Mouse (Mus musculus): Measurements from ENCODE around the gene Gpr1. TPM values are rescaled to one million over a fixed set of nuclear protein-coding genes. Genes with fewer than 3 reads are reported as not detected.

Gpr1 gene
- not detected in 2 replicates for polyA plus RNA-seq (2014; fragmentation: Nextera tagmentation; extraction: Ambion mirVana)

- Histone ChIP-seq H3K27me3 (ENCODE audit: control insufficient read depth, insufficient read depth, low read length) (no peaks in the 10 kb centered on the region), H3K9ac (ENCODE audit: low read depth, low read length) (peak within 1 kb of the TSS; percentile 34; the same call in 1 of the 2 replicates), H3K4me2 (peak within 1 kb of the TSS; percentile 52), H3K27ac (ENCODE audit: low read depth, low read length) (no peak within 1 kb of the TSS), H3K4me1 (ENCODE audit: control insufficient read depth, insufficient read depth, low read length) (peaks cover 6% of the 10 kb centered on the region; the same call in 1 of the 2 replicates), H3K9me3 (replicated peaks; ENCODE audit: control insufficient read depth, low read length) (no peaks in the 10 kb centered on the region), H3K36me3 (ENCODE audit: control insufficient read depth, insufficient read depth, low read length) (no peaks in the 10 kb centered on the region), H3K4me3 (ENCODE audit: low read depth, low read length) (peak within 1 kb of the TSS; percentile 16; the same call in 1 of the 2 replicates)
- WGBS (ENCODE audit: insufficient replicate concordance), result 32% methylated on average over 3 of the region's 3 CpGs
- no peak for ATAC-seq (replicated peaks; ENCODE audit: insufficient number of reproducible peaks, low FRiP score, low TSS enrichment)
Observed at GRCm38 (mm10) chr1:63214271-63214558, at the start of gene Gpr1. Gpr1 (minus strand) TSS chr1:63214543.

GRCm38 (mm10) chr1:63263671-63264070, 49.3 kb upstream of the Gpr1 start:
- no peak overlapping the region for H3K4me3 ChIP-seq (ENCODE audit: low read depth, low read length)
- no peak overlapping the region for H3K9ac ChIP-seq (ENCODE audit: low read depth, low read length)
- H3K4me2 ChIP-seq, result no peak overlapping the region
- no peaks in the 10 kb centered on the region for H3K36me3 ChIP-seq (ENCODE audit: control insufficient read depth, insufficient read depth, low read length)
- 35% methylated on average over 11 of the region's 11 CpGs for WGBS (ENCODE audit: insufficient replicate concordance)
- ATAC-seq (replicated peaks; ENCODE audit: insufficient number of reproducible peaks, low FRiP score, low TSS enrichment), result no peak
- H3K4me1 ChIP-seq (ENCODE audit: control insufficient read depth, insufficient read depth, low read length), result no peaks in the 10 kb centered on the region
- H3K27me3 ChIP-seq (ENCODE audit: control insufficient read depth, insufficient read depth, low read length), result peaks cover 63% of the 10 kb centered on the region
- no peak overlapping the region for H3K27ac ChIP-seq (ENCODE audit: low read depth, low read length)
- no peaks in the 10 kb centered on the region for H3K9me3 ChIP-seq (replicated peaks; ENCODE audit: control insufficient read depth, low read length)

GRCm38 (mm10) chr1:63261041-63261590, 46.8 kb upstream of the Gpr1 start:
- Histone ChIP-seq H3K36me3 (ENCODE audit: control insufficient read depth, insufficient read depth, low read length) (no peaks in the 10 kb centered on the region), H3K27me3 (ENCODE audit: control insufficient read depth, insufficient read depth, low read length) (peaks cover 74% of the 10 kb centered on the region), H3K4me2 (no peak overlapping the region), H3K9ac (ENCODE audit: low read depth, low read length) (no peak overlapping the region), H3K9me3 (replicated peaks; ENCODE audit: control insufficient read depth, low read length) (no peaks in the 10 kb centered on the region), H3K4me1 (ENCODE audit: control insufficient read depth, insufficient read depth, low read length) (no peaks in the 10 kb centered on the region), H3K27ac (ENCODE audit: low read depth, low read length) (no peak overlapping the region), H3K4me3 (ENCODE audit: low read depth, low read length) (no peak overlapping the region)
- 45% methylated on average over 17 of the region's 17 CpGs for WGBS (ENCODE audit: insufficient replicate concordance)
- no peak for ATAC-seq (replicated peaks; ENCODE audit: insufficient number of reproducible peaks, low FRiP score, low TSS enrichment)

- Histone ChIP-seq H3K4me2 (no peak overlapping the region), H3K27ac (ENCODE audit: low read depth, low read length) (no peak overlapping the region), H3K36me3 (ENCODE audit: control insufficient read depth, insufficient read depth, low read length) (no peaks in the 10 kb centered on the region), H3K4me3 (ENCODE audit: low read depth, low read length) (no peak overlapping the region), H3K9ac (ENCODE audit: low read depth, low read length) (no peak overlapping the region), H3K27me3 (ENCODE audit: control insufficient read depth, insufficient read depth, low read length) (peaks cover 75% of the 10 kb centered on the region), H3K9me3 (replicated peaks; ENCODE audit: control insufficient read depth, low read length) (no peaks in the 10 kb centered on the region), H3K4me1 (ENCODE audit: control insufficient read depth, insufficient read depth, low read length) (no peaks in the 10 kb centered on the region)
- no peak for ATAC-seq (replicated peaks; ENCODE audit: insufficient number of reproducible peaks, low FRiP score, low TSS enrichment)
- 42% methylated on average over 5 of the region's 5 CpGs for WGBS (ENCODE audit: insufficient replicate concordance)
Observed at GRCm38 (mm10) chr1:63260742-63261033, 46.3 kb upstream of the Gpr1 start.

GRCm38 (mm10) chr1:63259916-63260741, 45.8 kb upstream of the Gpr1 start:
- 37% methylated on average over 17 of the region's 17 CpGs for WGBS (ENCODE audit: insufficient replicate concordance)
- Histone ChIP-seq H3K9ac (ENCODE audit: low read depth, low read length) (no peak overlapping the region), H3K27me3 (ENCODE audit: control insufficient read depth, insufficient read depth, low read length) (peaks cover 75% of the 10 kb centered on the region)

GRCm38 (mm10) chr1:63259271-63259830, 45.0 kb upstream of the Gpr1 start:
- Histone ChIP-seq H3K4me1 (ENCODE audit: control insufficient read depth, insufficient read depth, low read length) (no peaks in the 10 kb centered on the region), H3K27ac (ENCODE audit: low read depth, low read length) (no peak overlapping the region), H3K36me3 (ENCODE audit: control insufficient read depth, insufficient read depth, low read length) (no peaks in the 10 kb centered on the region), H3K9ac (ENCODE audit: low read depth, low read length) (no peak overlapping the region), H3K27me3 (ENCODE audit: control insufficient read depth, insufficient read depth, low read length) (peaks cover 70% of the 10 kb centered on the region), H3K9me3 (replicated peaks; ENCODE audit: control insufficient read depth, low read length) (no peaks in the 10 kb centered on the region), H3K4me3 (ENCODE audit: low read depth, low read length) (no peak overlapping the region), H3K4me2 (no peak overlapping the region)
- WGBS (ENCODE audit: insufficient replicate concordance), result 42% methylated on average over 11 of the region's 11 CpGs
- ATAC-seq (replicated peaks; ENCODE audit: insufficient number of reproducible peaks, low FRiP score, low TSS enrichment), result no peak

More at GRCm38 (mm10) chr1:63259916-63260741, 45.8 kb upstream of the Gpr1 start:
- Histone ChIP-seq H3K4me1 (ENCODE audit: control insufficient read depth, insufficient read depth, low read length) (no peaks in the 10 kb centered on the region), H3K36me3 (ENCODE audit: control insufficient read depth, insufficient read depth, low read length) (no peaks in the 10 kb centered on the region), H3K9me3 (replicated peaks; ENCODE audit: control insufficient read depth, low read length) (no peaks in the 10 kb centered on the region), H3K4me3 (ENCODE audit: low read depth, low read length) (no peak overlapping the region), H3K4me2 (no peak overlapping the region), H3K27ac (ENCODE audit: low read depth, low read length) (no peak overlapping the region)
- ATAC-seq (replicated peaks; ENCODE audit: insufficient number of reproducible peaks, low FRiP score, low TSS enrichment), result no peak

- H3K27me3 ChIP-seq (ENCODE audit: control insufficient read depth, insufficient read depth, low read length), result peaks cover 67% of the 10 kb centered on the region
- no peak overlapping the region for H3K9ac ChIP-seq (ENCODE audit: low read depth, low read length)
- H3K4me2 ChIP-seq, result no peak overlapping the region
- no peak for ATAC-seq (replicated peaks; ENCODE audit: insufficient number of reproducible peaks, low FRiP score, low TSS enrichment)
- WGBS (ENCODE audit: insufficient replicate concordance), result 24% methylated on average over 2 of the region's 2 CpGs
- no peak overlapping the region for H3K4me3 ChIP-seq (ENCODE audit: low read depth, low read length)
- no peaks in the 10 kb centered on the region for H3K9me3 ChIP-seq (replicated peaks; ENCODE audit: control insufficient read depth, low read length)
- H3K27ac ChIP-seq (ENCODE audit: low read depth, low read length), result no peak overlapping the region
- no peaks in the 10 kb centered on the region for H3K36me3 ChIP-seq (ENCODE audit: control insufficient read depth, insufficient read depth, low read length)
- no peaks in the 10 kb centered on the region for H3K4me1 ChIP-seq (ENCODE audit: control insufficient read depth, insufficient read depth, low read length)
Observed at GRCm38 (mm10) chr1:63258501-63258900, 44.2 kb upstream of the Gpr1 start.

GRCm38 (mm10) chr1:63256083-63256482, 41.7 kb upstream of the Gpr1 start:
- no peaks in the 10 kb centered on the region for H3K36me3 ChIP-seq (ENCODE audit: control insufficient read depth, insufficient read depth, low read length)
- no peak overlapping the region for H3K4me2 ChIP-seq
- H3K4me3 ChIP-seq (ENCODE audit: low read depth, low read length), result no peak overlapping the region
- no peaks in the 10 kb centered on the region for H3K9me3 ChIP-seq (replicated peaks; ENCODE audit: control insufficient read depth, low read length)
- 29% methylated on average over 5 of the region's 5 CpGs for WGBS (ENCODE audit: insufficient replicate concordance)
- ATAC-seq (replicated peaks; ENCODE audit: insufficient number of reproducible peaks, low FRiP score, low TSS enrichment), result no peak
- H3K4me1 ChIP-seq (ENCODE audit: control insufficient read depth, insufficient read depth, low read length), result no peaks in the 10 kb centered on the region
- H3K27ac ChIP-seq (ENCODE audit: low read depth, low read length), result no peak overlapping the region
- no peak overlapping the region for H3K9ac ChIP-seq (ENCODE audit: low read depth, low read length)
- H3K27me3 ChIP-seq (ENCODE audit: control insufficient read depth, insufficient read depth, low read length), result peaks cover 74% of the 10 kb centered on the region
